Mouse (Mus musculus) lung, adult 2 months (tissue): Measurements from ENCODE around the gene Npsr1.

Source experiments
- CTCF ChIP-seq: fragments of 200-500 bp; IDR thresholded peaks from 2 replicates; pipeline ENCODE4 v1.5.1; 2011; ENCODE audit warnings: mild to moderate bottlenecking, low read length, control low read depth; ENCODE audit not compliant: insufficient read depth
- POLR2A ChIP-seq: fragments of 200-500 bp; IDR thresholded peaks from 2 replicates; pipeline ENCODE4 v1.6.1; 2011; ENCODE audit warnings: low read depth, mild to moderate bottlenecking, control low read depth, low read length, borderline replicate concordance; ENCODE audit errors: extremely low read depth

GRCm38 (mm10) chr9:24211636-24212035 is 113.8 kb downstream of the Npsr1 start:
- TF ChIP-seq CTCF (no peak), POLR2A (no peak)
